Mouse (Mus musculus) hindbrain, embryonic 13.5 days (tissue): Measurements from ENCODE around the gene Atp6v1fnb. TPM values are rescaled to one million over a fixed set of nuclear protein-coding genes. Genes with fewer than 3 reads are reported as not detected.

Experiments
- ATAC-seq: fragments of 200-750 bp; cut with Nextera tagmentation; 2 replicates; pipeline ENCODE4 v1.8.0; 2017; ENCODE audit warnings: moderate TSS enrichment; ENCODE audit not compliant: low FRiP score
- H3K27ac ChIP-seq: fragments of 300-500 bp; sonication (generic); 2 replicates; pipeline ENCODE4 v1.5.1; 2015; ENCODE audit warnings: inconsistent platforms, mild to moderate bottlenecking, moderate library complexity
- H3K27me3 ChIP-seq: fragments of 300-500 bp; sonication (generic); 2 replicates; pipeline ENCODE4 v1.6.1; 2015; ENCODE audit warnings: mild to moderate bottlenecking, inconsistent platforms
- H3K36me3 ChIP-seq: fragments of 300-500 bp; sonication (generic); 2 replicates; pipeline ENCODE4 v1.6.1; 2015; ENCODE audit warnings: mild to moderate bottlenecking, inconsistent platforms
- H3K4me1 ChIP-seq: fragments of 300-500 bp; sonication (generic); replicated peaks from 2 replicates; pipeline ENCODE4 v1.6.1; 2015; ENCODE audit warnings: inconsistent platforms
- H3K4me2 ChIP-seq: fragments of 300-500 bp; sonication (generic); 2 replicates; pipeline ENCODE4 v1.6.1; 2015; ENCODE audit warnings: inconsistent platforms, mild to moderate bottlenecking, moderate library complexity
- H3K4me3 ChIP-seq: fragments of 300-500 bp; sonication (generic); 2 replicates; pipeline ENCODE4 v1.5.1; 2015; ENCODE audit warnings: mild to moderate bottlenecking, inconsistent platforms
- H3K9ac ChIP-seq: fragments of 300-500 bp; sonication (generic); 2 replicates; pipeline ENCODE4 v1.6.1; 2015; ENCODE audit warnings: mild to moderate bottlenecking, inconsistent platforms
- H3K9me3 ChIP-seq: fragments of 300-500 bp; sonication (generic); 2 replicates; pipeline ENCODE4 v1.6.1; 2016; ENCODE audit warnings: inconsistent platforms
- WGBS: fragments of 180-500 bp; shearing (Covaris S2); methylation state at CpG from one replicate; pipeline ENCODE4 v1.1.7; 2015; 5-methylcytosine and 5-hydroxymethylcytosine counted together
- polyA plus RNA-seq: library from polyadenylated mRNA; unstranded; fragments of >200 nt; fragmentation: Nextera tagmentation; extraction: Ambion mirVana; gene quantifications from 2 replicates; pipeline ENCODE4 v1.2.1, GENCODE M21; 2015

Gene Atp6v1fnb
- polyA plus RNA-seq: 0.57 and 1.0 TPM in 2 replicates

- Histone ChIP-seq H3K27ac (no peak within 1 kb of the TSS), H3K27me3 (peaks cover 24% of the 10 kb centered on the region), H3K9me3 (no peaks in the 10 kb centered on the region), H3K4me2 (no peak within 1 kb of the TSS), H3K9ac (no peak within 1 kb of the TSS), H3K4me1 (peaks cover 25% of the 10 kb centered on the region), H3K4me3 (no peak within 1 kb of the TSS), H3K36me3 (peaks cover 27% of the 10 kb centered on the region)
- no peak for ATAC-seq
- WGBS: 95% methylated on average over 4 of the region's 4 CpGs
These were observed at the start of gene Atp6v1fnb for GRCm38 (mm10) chr6:29471137-29471536. Gene Atp6v1fnb (plus strand): TSS chr6:29471437.

GRCm38 (mm10) chr6:29425118-29425517, 46.1 kb upstream of the Atp6v1fnb start:
- no peaks in the 10 kb centered on the region for H3K4me1 ChIP-seq
- no peaks in the 10 kb centered on the region for H3K27me3 ChIP-seq
- peaks cover 21% of the 10 kb centered on the region for H3K36me3 ChIP-seq
- no peak overlapping the region for H3K4me3 ChIP-seq
- H3K9me3 ChIP-seq: no peaks in the 10 kb centered on the region
- no peak overlapping the region for H3K9ac ChIP-seq
- H3K27ac ChIP-seq: no peak overlapping the region
- 89% methylated on average over 8 of the region's 8 CpGs for WGBS
- no peak overlapping the region for H3K4me2 ChIP-seq
- no peak for ATAC-seq

GRCm38 (mm10) chr6:29426331-29426730, 44.9 kb upstream of the Atp6v1fnb start:
- Histone ChIP-seq H3K27me3 (peaks cover 12% of the 10 kb centered on the region), H3K4me2 (no peak overlapping the region), H3K4me3 (no peak overlapping the region), H3K9me3 (no peaks in the 10 kb centered on the region), H3K4me1 (peaks cover under 1% of the 10 kb centered on the region), H3K36me3 (peaks cover 16% of the 10 kb centered on the region), H3K27ac (no peak overlapping the region), H3K9ac (0 out of 2 replicates have a peak overlapping the region, but pooled peaks have one; percentile 10)
- 78% methylated on average over 6 of the region's 6 CpGs for WGBS
- no peak for ATAC-seq

- H3K36me3 ChIP-seq: peaks cover 6% of the 10 kb centered on the region
- H3K27me3 ChIP-seq: peaks cover 30% of the 10 kb centered on the region
- H3K9me3 ChIP-seq: no peaks in the 10 kb centered on the region
- peaks cover 19% of the 10 kb centered on the region for H3K4me1 ChIP-seq
- H3K27ac ChIP-seq: no peak overlapping the region
- H3K9ac ChIP-seq: no peak overlapping the region
- WGBS: 63% methylated on average over 4 of the region's 4 CpGs
- H3K4me2 ChIP-seq: no peak overlapping the region
- H3K4me3 ChIP-seq: no peak overlapping the region
- ATAC-seq: no peak
These were observed 43.1 kb upstream of the Atp6v1fnb start for GRCm38 (mm10) chr6:29428171-29428570.

- no peak overlapping the region for H3K4me2 ChIP-seq
- H3K27ac ChIP-seq: no peak overlapping the region
- H3K4me1 ChIP-seq: peaks cover 45% of the 10 kb centered on the region
- no peak overlapping the region for H3K4me3 ChIP-seq
- peaks cover 3% of the 10 kb centered on the region for H3K36me3 ChIP-seq
- ATAC-seq: no peak
- H3K9ac ChIP-seq: no peak overlapping the region
- WGBS: 49% methylated on average over 15 of the region's 15 CpGs
- H3K27me3 ChIP-seq: peaks cover 52% of the 10 kb centered on the region
- no peaks in the 10 kb centered on the region for H3K9me3 ChIP-seq
These were observed 40.4 kb upstream of the Atp6v1fnb start for GRCm38 (mm10) chr6:29430681-29431420.

GRCm38 (mm10) chr6:29431473-29431872, 39.8 kb upstream of the Atp6v1fnb start:
- whole genome bisulfite sequencing: 19% methylated on average over 5 of the region's 5 CpGs
- no peak for ATAC-seq

GRCm38 (mm10) chr6:29432156-29432555, 39.1 kb upstream of the Atp6v1fnb start:
- no peaks in the 10 kb centered on the region for H3K36me3 ChIP-seq
- H3K9me3 ChIP-seq: no peaks in the 10 kb centered on the region
- no peak overlapping the region for H3K4me2 ChIP-seq
- H3K4me3 ChIP-seq: no peak overlapping the region
- H3K27ac ChIP-seq: no peak overlapping the region
- no peak overlapping the region for H3K9ac ChIP-seq
- no peak for ATAC-seq
- peaks cover 58% of the 10 kb centered on the region for H3K4me1 ChIP-seq
- H3K27me3 ChIP-seq: peaks cover 52% of the 10 kb centered on the region
- WGBS: 39% methylated on average over 3 of the region's 3 CpGs

More at GRCm38 (mm10) chr6:29431473-29431872, 39.8 kb upstream of the Atp6v1fnb start:
- H3K9me3 ChIP-seq: no peaks in the 10 kb centered on the region
- H3K9ac ChIP-seq: no peak overlapping the region
- no peak overlapping the region for H3K4me3 ChIP-seq
- H3K27ac ChIP-seq: no peak overlapping the region
- peaks cover 52% of the 10 kb centered on the region for H3K4me1 ChIP-seq
- H3K4me2 ChIP-seq: no peak overlapping the region
- peaks cover 52% of the 10 kb centered on the region for H3K27me3 ChIP-seq
- H3K36me3 ChIP-seq: no peaks in the 10 kb centered on the region

- H3K36me3 ChIP-seq: no peaks in the 10 kb centered on the region
- H3K27ac ChIP-seq: no peak overlapping the region
- H3K4me3 ChIP-seq: peak overlapping the region; percentile 47
- peak overlapping the region; percentile 75 for H3K4me2 ChIP-seq
- no peaks in the 10 kb centered on the region for H3K9me3 ChIP-seq
- H3K4me1 ChIP-seq: peaks cover 60% of the 10 kb centered on the region
- ATAC-seq: no peak
- H3K27me3 ChIP-seq: peaks cover 52% of the 10 kb centered on the region
- H3K9ac ChIP-seq: peak overlapping the region; percentile 68
These were observed 38.6 kb upstream of the Atp6v1fnb start for GRCm38 (mm10) chr6:29432676-29433037.

GRCm38 (mm10) chr6:29433038-29433803, 38.0 kb upstream of the Atp6v1fnb start, which contains the start of gene Flnc:
Gene Flnc (plus strand): TSS chr6:29433256.
- Histone ChIP-seq H3K4me2 (peak within 1 kb of the TSS; percentile 75), H3K4me1 (peaks cover 60% of the 10 kb centered on the region), H3K27ac (no peak within 1 kb of the TSS), H3K36me3 (no peaks in the 10 kb centered on the region), H3K27me3 (peaks cover 52% of the 10 kb centered on the region), H3K9me3 (no peaks in the 10 kb centered on the region), H3K4me3 (peak within 1 kb of the TSS; percentile 47), H3K9ac (peak within 1 kb of the TSS; percentile 68)
- no peak for ATAC-seq
- 2% methylated on average over 65 of the region's 77 CpGs for WGBS

- Histone ChIP-seq H3K27ac (peak overlapping the region; percentile 84), H3K4me2 (peak overlapping the region; percentile 75), H3K9me3 (no peaks in the 10 kb centered on the region), H3K4me3 (peak overlapping the region; percentile 47), H3K36me3 (no peaks in the 10 kb centered on the region), H3K4me1 (peaks cover 60% of the 10 kb centered on the region), H3K27me3 (peaks cover 52% of the 10 kb centered on the region), H3K9ac (peak overlapping the region; percentile 68)
- 6% methylated on average over 27 of the region's 27 CpGs for WGBS
- no peak for ATAC-seq
These were observed 37.1 kb upstream of the Atp6v1fnb start for GRCm38 (mm10) chr6:29433804-29434795.

- Histone ChIP-seq H3K27ac (peak overlapping the region; percentile 84), H3K4me2 (peak overlapping the region; percentile 75), H3K9ac (peak overlapping the region; percentile 68; the same call in 1 of the 2 replicates), H3K4me1 (peaks cover 60% of the 10 kb centered on the region), H3K9me3 (no peaks in the 10 kb centered on the region), H3K27me3 (peaks cover 52% of the 10 kb centered on the region), H3K36me3 (no peaks in the 10 kb centered on the region), H3K4me3 (peak overlapping the region; percentile 47)
- ATAC-seq: peak; percentile 43
- WGBS: 4% methylated on average over 11 of the region's 13 CpGs
These were observed 36.1 kb upstream of the Atp6v1fnb start for GRCm38 (mm10) chr6:29434911-29435691.
